Mouse (Mus musculus) limb, embryonic 12.5 days (tissue): ENCODE measurements around the gene Dld. TPM values are rescaled to one million over a fixed set of nuclear protein-coding genes. Genes with fewer than 3 reads are reported as not detected.

Source experiments
- ATAC-seq: fragments of 200-750 bp; cut with Nextera tagmentation; 2 replicates; pipeline ENCODE4 v1.8.0; 2017; ENCODE audit warnings: low read depth, moderate TSS enrichment; ENCODE audit not compliant: insufficient number of reproducible peaks, insufficient read depth, low FRiP score, low TSS enrichment
- H3K27ac ChIP-seq: fragments of 300-500 bp; sonication (generic); 2 replicates; pipeline ENCODE4 v1.5.1; 2016; ENCODE audit warnings: mild to moderate bottlenecking, moderate library complexity
- H3K27me3 ChIP-seq: fragments of 300-500 bp; sonication (generic); 2 replicates; pipeline ENCODE4 v1.6.1; 2016; ENCODE audit warnings: mild to moderate bottlenecking, moderate library complexity
- H3K36me3 ChIP-seq: fragments of 300-500 bp; sonication (generic); 2 replicates; pipeline ENCODE4 v1.6.1; 2016; ENCODE audit warnings: mild to moderate bottlenecking, moderate library complexity
- H3K4me1 ChIP-seq: fragments of 300-500 bp; sonication (generic); replicated peaks from 2 replicates; pipeline ENCODE4 v1.6.1; 2016
- H3K4me2 ChIP-seq: fragments of 300-500 bp; sonication (generic); 2 replicates; pipeline ENCODE4 v1.6.1; 2016; ENCODE audit warnings: mild to moderate bottlenecking, moderate library complexity
- H3K4me3 ChIP-seq: fragments of 300-500 bp; sonication (generic); replicated peaks from 2 replicates; pipeline ENCODE4 v1.5.1; 2016; ENCODE audit warnings: mild to moderate bottlenecking
- H3K9ac ChIP-seq: fragments of 300-500 bp; sonication (generic); replicated peaks from 2 replicates; pipeline ENCODE4 v1.6.1; 2016; ENCODE audit warnings: mild to moderate bottlenecking, moderate library complexity
- H3K9me3 ChIP-seq: fragments of 300-500 bp; sonication (generic); 2 replicates; pipeline ENCODE4 v1.6.1; 2016; ENCODE audit warnings: mild to moderate bottlenecking, moderate library complexity
- WGBS: fragments of 180-500 bp; shearing (Covaris S2); methylation state at CpG from one replicate; pipeline ENCODE4 v1.1.7; 2016; 5-methylcytosine and 5-hydroxymethylcytosine counted together
- polyA plus RNA-seq: library from polyadenylated mRNA; unstranded; fragments of >200 nt; fragmentation: Nextera tagmentation; extraction: Ambion mirVana; gene quantifications from 2 replicates; pipeline ENCODE4 v1.2.1, GENCODE M21; 2016

Gene Dld
- polyA plus RNA-seq, 1 experiment from 2014 or later, result 160 TPM

- Histone ChIP-seq H3K4me3 (no peak overlapping the region), H3K9me3 (no peaks in the 10 kb centered on the region), H3K27ac (no peak overlapping the region), H3K27me3 (no peaks in the 10 kb centered on the region), H3K9ac (no peak overlapping the region), H3K4me2 (no peak overlapping the region), H3K36me3 (peaks cover 99% of the 10 kb centered on the region), H3K4me1 (0 out of 2 replicates have a peak, but pooled peaks cover 5% of the 10 kb centered on the region)
- ATAC-seq, result no peak
- WGBS, result 74% methylated on average over 5 of the region's 5 CpGs
These were observed 45.1 kb downstream of the Dld start for GRCm38 (mm10) chr12:31306075-31306675.

- H3K27ac ChIP-seq, result no peak overlapping the region
- no peaks in the 10 kb centered on the region for H3K9me3 ChIP-seq
- no peak overlapping the region for H3K4me2 ChIP-seq
- no peak overlapping the region for H3K4me3 ChIP-seq
- peaks cover 100% of the 10 kb centered on the region for H3K36me3 ChIP-seq
- ATAC-seq, result no peak
- 86% methylated on average over 16 of the region's 16 CpGs for WGBS
- H3K9ac ChIP-seq, result no peak overlapping the region
- H3K27me3 ChIP-seq, result no peaks in the 10 kb centered on the region
- 0 out of 2 replicates have a peak, but pooled peaks cover 5% of the 10 kb centered on the region for H3K4me1 ChIP-seq
These were observed 48.3 kb downstream of the Dld start for GRCm38 (mm10) chr12:31302766-31303511.

GRCm38 (mm10) chr12:31302266-31302665, 49.0 kb downstream of the Dld start:
- Histone ChIP-seq H3K9me3 (no peaks in the 10 kb centered on the region), H3K4me3 (no peak overlapping the region), H3K4me2 (no peak overlapping the region), H3K27ac (no peak overlapping the region), H3K36me3 (peaks cover 100% of the 10 kb centered on the region), H3K9ac (no peak overlapping the region), H3K27me3 (no peaks in the 10 kb centered on the region), H3K4me1 (0 out of 2 replicates have a peak, but pooled peaks cover 8% of the 10 kb centered on the region)
- no peak for ATAC-seq
- WGBS, result 32% methylated on average over 5 of the region's 5 CpGs

- H3K9ac ChIP-seq, result no peak overlapping the region
- no peak overlapping the region for H3K27ac ChIP-seq
- no peak overlapping the region for H3K4me2 ChIP-seq
- peaks cover 81% of the 10 kb centered on the region for H3K36me3 ChIP-seq
- H3K4me3 ChIP-seq, result no peak overlapping the region
- no peaks in the 10 kb centered on the region for H3K27me3 ChIP-seq
- no peak for ATAC-seq
- H3K9me3 ChIP-seq, result no peaks in the 10 kb centered on the region
- peaks cover 26% of the 10 kb centered on the region for H3K4me1 ChIP-seq
- WGBS, result 95% methylated on average over 9 of the region's 9 CpGs
These were observed 51.0 kb downstream of the Dld start for GRCm38 (mm10) chr12:31300276-31300675.

GRCm38 (mm10) chr12:31299676-31300197, 51.5 kb downstream of the Dld start:
- no peak for ATAC-seq
- H3K9ac ChIP-seq, result no peak overlapping the region
- no peak overlapping the region for H3K27ac ChIP-seq
- H3K9me3 ChIP-seq, result no peaks in the 10 kb centered on the region
- no peak overlapping the region for H3K4me3 ChIP-seq
- 86% methylated on average over 14 of the region's 14 CpGs for WGBS
- peaks cover 31% of the 10 kb centered on the region for H3K4me1 ChIP-seq
- H3K36me3 ChIP-seq, result peaks cover 75% of the 10 kb centered on the region
- no peaks in the 10 kb centered on the region for H3K27me3 ChIP-seq
- no peak overlapping the region for H3K4me2 ChIP-seq

GRCm38 (mm10) chr12:31299126-31299525, 52.1 kb downstream of the Dld start:
- WGBS, result 96% methylated on average over 3 of the region's 3 CpGs
- Histone ChIP-seq H3K9ac (no peak overlapping the region), H3K4me3 (no peak overlapping the region), H3K27ac (no peak overlapping the region), H3K27me3 (no peaks in the 10 kb centered on the region), H3K36me3 (peaks cover 69% of the 10 kb centered on the region), H3K4me2 (no peak overlapping the region), H3K9me3 (no peaks in the 10 kb centered on the region), H3K4me1 (peaks cover 37% of the 10 kb centered on the region)
- no peak for ATAC-seq

GRCm38 (mm10) chr12:31298530-31298929, 52.7 kb downstream of the Dld start:
- Histone ChIP-seq H3K9ac (no peak overlapping the region), H3K9me3 (no peaks in the 10 kb centered on the region), H3K4me2 (no peak overlapping the region), H3K36me3 (peaks cover 63% of the 10 kb centered on the region), H3K27ac (no peak overlapping the region), H3K27me3 (no peaks in the 10 kb centered on the region), H3K4me3 (no peak overlapping the region), H3K4me1 (peaks cover 40% of the 10 kb centered on the region)
- ATAC-seq, result no peak
- 91% methylated on average over 8 of the region's 8 CpGs for WGBS

- Histone ChIP-seq H3K27ac (no peak overlapping the region), H3K27me3 (no peaks in the 10 kb centered on the region), H3K9ac (0 out of 2 replicates have a peak overlapping the region, but pooled peaks have one; percentile 8), H3K9me3 (no peaks in the 10 kb centered on the region), H3K4me3 (no peak overlapping the region), H3K4me2 (no peak overlapping the region), H3K4me1 (peaks cover 40% of the 10 kb centered on the region), H3K36me3 (peaks cover 59% of the 10 kb centered on the region)
- WGBS, result 91% methylated on average over 4 of the region's 4 CpGs
- ATAC-seq, result no peak
These were observed 53.1 kb downstream of the Dld start for GRCm38 (mm10) chr12:31298122-31298521.

GRCm38 (mm10) chr12:31296097-31296496, 55.2 kb downstream of the Dld start:
- Histone ChIP-seq H3K9ac (no peak overlapping the region), H3K27me3 (no peaks in the 10 kb centered on the region), H3K9me3 (no peaks in the 10 kb centered on the region), H3K4me2 (no peak overlapping the region), H3K36me3 (peaks cover 55% of the 10 kb centered on the region), H3K27ac (0 out of 2 replicates have a peak overlapping the region, but pooled peaks have one; percentile 17), H3K4me3 (no peak overlapping the region), H3K4me1 (peaks cover 35% of the 10 kb centered on the region)
- 41% methylated on average over 4 of the region's 4 CpGs for WGBS
- ATAC-seq, result no peak

- ATAC-seq, result 0 out of 2 replicates have a peak, but pooled peaks have one; percentile 67
- Histone ChIP-seq H3K4me1 (peaks cover 35% of the 10 kb centered on the region), H3K27ac (peak overlapping the region; percentile 58; the same call in 1 of the 2 replicates), H3K9me3 (no peaks in the 10 kb centered on the region), H3K36me3 (peaks cover 55% of the 10 kb centered on the region), H3K9ac (no peak overlapping the region; the same call in 1 of the 2 replicates), H3K4me2 (no peak overlapping the region), H3K4me3 (no peak overlapping the region), H3K27me3 (no peaks in the 10 kb centered on the region)
- 2% methylated on average over 3 of the region's 3 CpGs for WGBS
These were observed 55.7 kb downstream of the Dld start for GRCm38 (mm10) chr12:31295505-31295904.

- no peak overlapping the region; the same call in 1 of the 2 replicates for H3K9ac ChIP-seq
- H3K36me3 ChIP-seq, result peaks cover 55% of the 10 kb centered on the region
These were observed 56.3 kb downstream of the Dld start for GRCm38 (mm10) chr12:31294996-31295395.

More at GRCm38 (mm10) chr12:31294996-31295395, 56.3 kb downstream of the Dld start:
- H3K27me3 ChIP-seq, result no peaks in the 10 kb centered on the region
- H3K4me2 ChIP-seq, result no peak overlapping the region
- H3K27ac ChIP-seq, result peak overlapping the region; percentile 58; the same call in 1 of the 2 replicates
- no peaks in the 10 kb centered on the region for H3K9me3 ChIP-seq
- no peak overlapping the region for H3K4me3 ChIP-seq
- 44% methylated on average over 11 of the region's 11 CpGs for WGBS
- ATAC-seq, result no peak
- H3K4me1 ChIP-seq, result peaks cover 35% of the 10 kb centered on the region
